In the genomic region with DNA sequence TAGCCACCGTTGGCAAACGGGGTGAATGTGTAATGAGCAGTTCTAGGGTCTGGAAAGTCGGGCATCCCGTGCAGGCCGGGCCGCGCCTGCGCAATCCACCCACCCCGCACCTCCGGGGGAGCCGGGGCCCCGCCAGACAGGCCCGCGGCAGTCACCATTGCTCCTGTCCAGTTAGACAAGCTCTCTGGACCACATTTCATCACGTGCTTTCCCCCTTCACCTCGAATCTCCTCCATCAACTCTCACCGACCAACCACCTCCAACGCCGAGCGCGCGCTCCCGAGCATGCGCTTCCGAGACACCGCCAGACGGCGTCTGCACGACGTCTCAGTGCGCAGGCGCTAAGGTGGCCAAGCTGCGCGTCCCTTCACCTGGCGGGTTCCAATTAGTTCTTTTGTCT, we compare ENCODE assay signal across 8 mouse cellular contexts. TPM values are rescaled to one million over a fixed set of nuclear protein-coding genes. Genes with fewer than 3 reads are reported as not detected.
DNase-seq lines count a peak whose midpoint lies in the region; ATAC-seq and TF ChIP-seq lines count a peak whose summit lies in the region.

Mlh3 (minus strand) TSS at position 281 of the 400 bp plus-strand sequence.

- peak; percentile 92 for ATAC-seq in CD4-positive, CD25-positive, alpha-beta regulatory T cell, adult 4 months
- ATAC-seq in forebrain, embryonic 12.5 days (ENCODE audit: low FRiP score) = peak; percentile 97
- peak; percentile 91 for ATAC-seq in heart, postnatal 0 days (ENCODE audit: insufficient read depth, low read depth)
- peak; percentile 87 for ATAC-seq in liver, embryonic 14.5 days (ENCODE audit: insufficient read depth)
- peak; percentile 83 for ATAC-seq in neural tube, embryonic 11.5 days (ENCODE audit: insufficient read depth, low FRiP score, low TSS enrichment)
- peak; percentile 85 for ATAC-seq in stomach, embryonic 16.5 days (ENCODE audit: insufficient read depth, low FRiP score)

- peak within 1 kb of the TSS; percentile 49 for H3K4me2 ChIP-seq in forebrain, embryonic 12.5 days
- peak within 1 kb of the TSS; percentile 59 for H3K4me2 ChIP-seq in heart, postnatal 0 days (ENCODE audit: low read depth, low read length)
- H3K4me2 ChIP-seq in liver, embryonic 14.5 days (ENCODE audit: low read depth) = peak within 1 kb of the TSS; percentile 83
- peak within 1 kb of the TSS; percentile 48 for H3K4me2 ChIP-seq in neural tube, embryonic 11.5 days (ENCODE audit: low read depth)
- H3K4me2 ChIP-seq in stomach, embryonic 16.5 days (ENCODE audit: low read depth, low read length) = peak within 1 kb of the TSS; percentile 64

- H3K9me3 ChIP-seq in forebrain, embryonic 12.5 days = no peaks in the 10 kb centered on the region
- no peaks in the 10 kb centered on the region for H3K9me3 ChIP-seq in heart, postnatal 0 days (replicated peaks; ENCODE audit: control insufficient read depth, low read length)
- no peaks in the 10 kb centered on the region for H3K9me3 ChIP-seq in liver, embryonic 14.5 days (ENCODE audit: control insufficient read depth, low read length)
- no peaks in the 10 kb centered on the region for H3K9me3 ChIP-seq in neural tube, embryonic 11.5 days (ENCODE audit: control insufficient read depth, low read length)
- no peaks in the 10 kb centered on the region; the same call in 1 of the 2 replicates for H3K9me3 ChIP-seq in stomach, embryonic 16.5 days (replicated peaks; ENCODE audit: control insufficient read depth, low read length)

- no peaks in the 10 kb centered on the region for H3K27me3 ChIP-seq in forebrain, embryonic 12.5 days
- H3K27me3 ChIP-seq in heart, postnatal 0 days (ENCODE audit: control insufficient read depth, insufficient read depth, low read length) = no peaks in the 10 kb centered on the region
- H3K27me3 ChIP-seq in liver, embryonic 14.5 days (ENCODE audit: control insufficient read depth, insufficient read depth, low read length) = no peaks in the 10 kb centered on the region
- H3K27me3 ChIP-seq in neural tube, embryonic 11.5 days (ENCODE audit: control insufficient read depth, insufficient read depth, low read length) = no peaks in the 10 kb centered on the region
- no peaks in the 10 kb centered on the region for H3K27me3 ChIP-seq in stomach, embryonic 16.5 days (ENCODE audit: control insufficient read depth, insufficient read depth, low read length)

- DNase-seq in c-Kit-positive CD71-positive TER-119-negative erythroid progenitor cells, embryonic 14.5 days (ENCODE audit: low read depth) = peak; percentile 80
- DNase-seq in heart, postnatal 0 days (ENCODE audit: low spot score) = peak; percentile 69
- peak; percentile 89 to 95 for DNase-seq in kidney, postnatal 36 days
- DNase-seq in liver, embryonic 14.5 days (ENCODE audit: low read depth in 3 of 3, low spot score in 3 of 3) = peak; percentile 66 to 69 (median 68)
- peak; percentile 87 for DNase-seq in neural tube, embryonic 11.5 days (ENCODE audit: low spot score)

- H3K4me3 ChIP-seq in forebrain, embryonic 12.5 days (replicated peaks) = peak within 1 kb of the TSS; percentile 57
- peak within 1 kb of the TSS; percentile 60 for H3K4me3 ChIP-seq in heart, postnatal 0 days (ENCODE audit: low read depth, low read length)
- peak within 1 kb of the TSS; percentile 72 to 85 for H3K4me3 ChIP-seq in liver, embryonic 14.5 days (ENCODE audit: insufficient read depth in 1 of 2, low read depth in 2 of 2, low read length in 2 of 2)
- peak within 1 kb of the TSS; percentile 40 for H3K4me3 ChIP-seq in neural tube, embryonic 11.5 days (ENCODE audit: low read depth, low read length)
- peak within 1 kb of the TSS; percentile 48 for H3K4me3 ChIP-seq in stomach, embryonic 16.5 days (replicated peaks; ENCODE audit: low read length)

- H3K4me1 ChIP-seq in forebrain, embryonic 12.5 days = peaks cover 4% of the 10 kb centered on the region; the same call in 1 of the 2 replicates
- H3K4me1 ChIP-seq in heart, postnatal 0 days (ENCODE audit: control insufficient read depth, insufficient read depth) = no peaks in the 10 kb centered on the region
- peaks cover 9 to 10% of the 10 kb centered on the region in 2 experiments; a peak in 3 of 4 replicates for H3K4me1 ChIP-seq in liver, embryonic 14.5 days (replicated peaks; ENCODE audit: control insufficient read depth in 2 of 2, insufficient read depth in 2 of 2, low read length in 1 of 2)
- H3K4me1 ChIP-seq in neural tube, embryonic 11.5 days (ENCODE audit: control insufficient read depth, insufficient read depth, low read length) = no peaks in the 10 kb centered on the region
- H3K4me1 ChIP-seq in stomach, embryonic 16.5 days (ENCODE audit: control insufficient read depth, insufficient read depth, low read length) = peaks cover 7% of the 10 kb centered on the region; the same call in 1 of the 2 replicates

- peak within 1 kb of the TSS; percentile 85 for H3K27ac ChIP-seq in forebrain, embryonic 12.5 days
- H3K27ac ChIP-seq in heart, postnatal 0 days (ENCODE audit: low read depth) = peak within 1 kb of the TSS; percentile 28
- peak within 1 kb of the TSS; percentile 26 for H3K27ac ChIP-seq in liver, embryonic 14.5 days
- H3K27ac ChIP-seq in neural tube, embryonic 11.5 days (ENCODE audit: low read depth, low read length) = peak within 1 kb of the TSS; percentile 49
- H3K27ac ChIP-seq in stomach, embryonic 16.5 days (ENCODE audit: low read length) = peak within 1 kb of the TSS; percentile 43

- H3K9ac ChIP-seq in forebrain, embryonic 12.5 days = peak within 1 kb of the TSS; percentile 62
- H3K9ac ChIP-seq in heart, postnatal 0 days (replicated peaks; ENCODE audit: low read depth, low read length) = peak within 1 kb of the TSS; percentile 53
- H3K9ac ChIP-seq in liver, embryonic 14.5 days (replicated peaks) = peak within 1 kb of the TSS; percentile 65
- peak within 1 kb of the TSS; percentile 62 for H3K9ac ChIP-seq in neural tube, embryonic 11.5 days (ENCODE audit: low read length)
- H3K9ac ChIP-seq in stomach, embryonic 16.5 days (ENCODE audit: low read length) = peak within 1 kb of the TSS; percentile 72

- H3K36me3 ChIP-seq in forebrain, embryonic 12.5 days (replicated peaks) = no peaks in the 10 kb centered on the region; the same call in 1 of the 2 replicates
- H3K36me3 ChIP-seq in heart, postnatal 0 days (replicated peaks; ENCODE audit: control insufficient read depth, insufficient read depth, low read length) = 0 out of 2 replicates have a peak, but pooled peaks cover 4% of the 10 kb centered on the region
- H3K36me3 ChIP-seq in liver, embryonic 14.5 days (replicated peaks; ENCODE audit: control insufficient read depth, insufficient read depth, low read depth) = peaks cover 5% of the 10 kb centered on the region
- no peaks in the 10 kb centered on the region for H3K36me3 ChIP-seq in neural tube, embryonic 11.5 days (ENCODE audit: control insufficient read depth, insufficient read depth, low read length)
- H3K36me3 ChIP-seq in stomach, embryonic 16.5 days (ENCODE audit: control insufficient read depth, insufficient read depth, low read length) = 0 out of 2 replicates have a peak, but pooled peaks cover 4% of the 10 kb centered on the region

- under 1% methylated on average over 35 of the region's 35 CpGs for WGBS in forebrain, embryonic 12.5 days
- WGBS in heart, postnatal 0 days = 0% methylated on average over 35 of the region's 35 CpGs
- WGBS in liver, embryonic 14.5 days (ENCODE audit: insufficient replicate concordance) = 2% methylated on average over 35 of the region's 35 CpGs
- WGBS in neural tube, embryonic 11.5 days = under 1% methylated on average over 35 of the region's 35 CpGs
- under 1% methylated on average over 35 of the region's 35 CpGs for WGBS in stomach, embryonic 16.5 days

- TF ChIP-seq EP300 in heart, postnatal 0 days (IDR thresholded peaks at IDR 0.05; ENCODE audit: low read depth) = no peak
- no peak for TF ChIP-seq EP300 in liver, embryonic 14.5 days (IDR thresholded peaks at IDR 0.05; ENCODE audit: low read depth)

- TF ChIP-seq CTCF in heart, postnatal 0 days (IDR thresholded peaks at IDR 0.05; ENCODE audit: low read depth) = peak; percentile 43
- TF ChIP-seq CTCF in liver, embryonic 14.5 days (IDR thresholded peaks at IDR 0.05; ENCODE audit: low read depth) = peak; percentile 81

RNA-seq across cellular contexts. Expression of gene Mlh3, which starts in this region (rescaled TPM):
- polyA plus RNA-seq in CD4-positive, CD25-positive, alpha-beta regulatory T cell, adult 4 months (2017; shearing (Covaris generic)) = 10 to 100 TPM; 11.9 to 17.2 TPM
- polyA plus RNA-seq in forebrain, embryonic 12.5 days (2016; fragmentation: Nextera tagmentation; extraction: Ambion mirVana) = 11.0 and 11.2 TPM in 2 replicates
- 4.4 and 8.6 TPM in 2 replicates for total RNA-seq in heart, postnatal 0 days (2014; rRNA removed; ENCODE audit: low replicate concordance)
- polyA plus RNA-seq in heart, postnatal 0 days (2015; fragmentation: Nextera tagmentation; extraction: Ambion mirVana) = 4.9 and 5.0 TPM in 2 replicates
- polyA plus RNA-seq in liver, embryonic 14.5 days (2012; rRNA removed) = 1.7 and 2.0 TPM in 2 replicates
- polyA plus RNA-seq in liver, embryonic 14.5 days (2014; fragmentation: Nextera tagmentation; extraction: Ambion mirVana) = 2.3 TPM in 2 replicates
- polyA plus RNA-seq in neural tube, embryonic 11.5 days (2014; fragmentation: Nextera tagmentation; extraction: Ambion mirVana) = 9.5 and 11.1 TPM in 2 replicates
- 6.6 and 8.4 TPM in 2 replicates for polyA plus RNA-seq in stomach, embryonic 16.5 days (2015; fragmentation: Nextera tagmentation; extraction: Ambion mirVana)

Comparison
In these comparisons a context has a peak if more than half of its experiments do, and no peak if none do; other contexts are left out.
1. Peak in every context shown above with its lines: DNase-seq, ATAC-seq, H3K4me3 ChIP-seq and H3K27ac ChIP-seq.
2. H3K27ac ChIP-seq: peak in every context shown above with its lines; median percentile 85 in forebrain, embryonic 12.5 days; 49 in neural tube, embryonic 11.5 days; 43 in stomach, embryonic 16.5 days; 28 in heart, postnatal 0 days; 26 in liver, embryonic 14.5 days.